17 mouse cellular contexts compared by ENCODE assay signal in the genomic region with DNA sequence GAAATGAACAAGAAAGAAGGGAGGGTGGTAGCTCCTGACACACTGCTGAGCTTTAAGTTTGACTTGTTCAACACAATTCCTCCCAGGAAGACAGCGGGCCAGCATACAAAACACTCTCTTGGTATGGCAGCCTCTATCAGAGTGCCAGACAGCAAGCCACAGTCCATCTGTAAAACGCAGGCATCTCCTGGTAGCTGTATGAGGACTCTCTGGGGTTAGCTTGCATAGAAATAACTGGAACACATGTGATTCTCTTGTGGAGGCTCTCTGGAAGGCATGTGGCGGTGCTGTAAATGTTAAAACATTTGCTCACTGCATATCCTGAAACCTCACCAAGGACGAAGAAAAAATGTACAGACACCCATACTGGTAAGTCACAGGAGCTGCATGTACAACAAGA.
"Had no signal": no experiment of that assay in that cellular context is flagged by ENCODE, and none has a peak within 500 bp of the region (broad histone marks: within the 10 kb centered on the region; RNA-seq: fewer than 3 reads in every experiment).

No protein-coding gene starts in this region.

- H3K9ac ChIP-seq: liver, embryonic 14.5 days; lung, embryonic 14.5 days; midbrain, embryonic 12.5 days; neural tube, embryonic 13.5 days; neural tube, embryonic 15.5 days had no signal

- ATAC-seq: midbrain, embryonic 16.5 days had no signal

- H3K4me1 ChIP-seq: midbrain, embryonic 10.5 days; midbrain, embryonic 12.5 days; neural tube, embryonic 13.5 days; neural tube, embryonic 15.5 days had no signal

- H3K4me2 ChIP-seq: lung, embryonic 14.5 days; midbrain, embryonic 12.5 days; neural tube, embryonic 13.5 days; neural tube, embryonic 15.5 days had no signal

- H3K27me3 ChIP-seq: midbrain, embryonic 12.5 days; neural tube, embryonic 13.5 days; neural tube, embryonic 15.5 days had no signal

- H3K9me3 ChIP-seq: midbrain, embryonic 10.5 days; midbrain, embryonic 12.5 days; neural tube, embryonic 13.5 days; neural tube, embryonic 15.5 days had no signal

- H3K36me3 ChIP-seq: midbrain, embryonic 10.5 days; midbrain, embryonic 12.5 days; neural tube, embryonic 13.5 days; neural tube, embryonic 15.5 days had no signal

- DNase-seq: lung, adult 18-20 months; lung, embryonic 14.5 days; lung, postnatal 10 days; lung, postnatal 4 days; midbrain, embryonic 14.5 days; retina, postnatal 1 day; spleen, adult 18-20 months; thymus, adult 18-20 months; thymus, postnatal 14 days; thymus, postnatal 36 days had no signal

- H3K4me3 ChIP-seq: midbrain, embryonic 10.5 days; midbrain, embryonic 12.5 days; myocyte; neural tube, embryonic 13.5 days; neural tube, embryonic 15.5 days had no signal

- H3K27ac ChIP-seq: liver, embryonic 14.5 days; midbrain, embryonic 10.5 days; midbrain, embryonic 12.5 days; neural tube, embryonic 13.5 days; neural tube, embryonic 15.5 days had no signal
